Comparison of ENCODE assay signal across 14 mouse cellular contexts in genomic region chr6:116712062-116712461, GRCm38 (mm10). TPM values are rescaled to one million over a fixed set of nuclear protein-coding genes. Genes with fewer than 3 reads are reported as not detected.
A peak's percentile ranks its signal among the peaks of the same experiment; 100 is the strongest.
DNase-seq lines count a peak whose midpoint lies in the region; ATAC-seq and TF ChIP-seq lines count a peak whose summit lies in the region.
"Had no signal": no experiment of that assay in that cellular context is flagged by ENCODE, and none has a peak within 500 bp of the region (broad histone marks: within the 10 kb centered on the region; RNA-seq: fewer than 3 reads in every experiment).

No protein-coding gene starts in this region.

- no peaks in the 10 kb centered on the region; the same call in 1 of the 2 replicates for H3K27me3 ChIP-seq in kidney, embryonic 16.5 days (ENCODE audit: insufficient read depth, low read length)
- H3K27me3 ChIP-seq in CH12.LX (replicated peaks), result no peaks in the 10 kb centered on the region
- no peaks in the 10 kb centered on the region for H3K27me3 ChIP-seq in forebrain, embryonic 10.5 days (ENCODE audit: poor library complexity, severe bottlenecking)
- H3K27me3 ChIP-seq: embryonic facial prominence, embryonic 13.5 days; forebrain, embryonic 12.5 days; heart, embryonic 12.5 days; lung, embryonic 15.5 days had no signal

- no peak for TF ChIP-seq POLR2A in CH12.LX (IDR thresholded peaks at IDR 0.05; ENCODE audit: low read depth, low read length)
- no peak for TF ChIP-seq POLR2A in bone marrow macrophage, adult 2 months (IDR thresholded peaks at IDR 0.05; ENCODE audit: borderline replicate concordance, low read depth, low read length)

- DNase-seq in kidney, adult 18-20 months, result no peak
- peak; percentile 77 for DNase-seq in CH12.LX (ENCODE audit: extremely low read depth)
- peak; percentile 23 to 27 for DNase-seq in kidney, postnatal 36 days
- DNase-seq in lung, postnatal 14 days, result no peak
- DNase-seq in forebrain, embryonic 10.5 days (ENCODE audit: extremely low spot score, low spot score), result no peak
- DNase-seq: cerebellum, adult 8-10 months; gastrocnemius, adult 2 months had no signal

- ATAC-seq in kidney, embryonic 16.5 days (ENCODE audit: low FRiP score, low TSS enrichment), result no peak

- dilution Hi-C loops in CH12.LX (cut with MboI; ENCODE audit: extremely low pct_ligation_motif_present, extremely low pct_unique_long_range_greater_than_20kb, low sequenced_read_pairs), result no loop called here

- no peak overlapping the region for H3K4me2 ChIP-seq in kidney, embryonic 16.5 days (replicated peaks; ENCODE audit: low read depth, low read length)
- H3K4me2 ChIP-seq in CH12.LX (ENCODE audit: insufficient read depth, low read depth, poor library complexity, severe bottlenecking), result peak overlapping the region; percentile 81
- H3K4me2 ChIP-seq: embryonic facial prominence, embryonic 13.5 days; forebrain, embryonic 12.5 days; heart, embryonic 12.5 days; lung, embryonic 15.5 days had no signal

- H3K4me1 ChIP-seq in kidney, embryonic 16.5 days (ENCODE audit: insufficient read depth, low read length), result peaks cover 8% of the 10 kb centered on the region; the same call in 1 of the 2 replicates
- H3K4me1 ChIP-seq in CH12.LX (ENCODE audit: control insufficient read depth in 1 of 2, insufficient read depth in 2 of 2), result peaks cover 0 to 36% of the 10 kb centered on the region in 2 experiments; a peak in 2 of 4 replicates
- H3K4me1 ChIP-seq in bone marrow macrophage, adult 2 months (ENCODE audit: control insufficient read depth, insufficient read depth, low read length), result peaks cover 12% of the 10 kb centered on the region
- H3K4me1 ChIP-seq in forebrain, embryonic 10.5 days, result peaks cover 8% of the 10 kb centered on the region; the same call in 1 of the 2 replicates
- H3K4me1 ChIP-seq: forebrain, embryonic 12.5 days had no signal

- H3K9me3 ChIP-seq in kidney, embryonic 16.5 days (ENCODE audit: low read length), result no peaks in the 10 kb centered on the region
- no peaks in the 10 kb centered on the region for H3K9me3 ChIP-seq in CH12.LX (replicated peaks; ENCODE audit: low read length)
- no peaks in the 10 kb centered on the region for H3K9me3 ChIP-seq in forebrain, embryonic 10.5 days
- H3K9me3 ChIP-seq: embryonic facial prominence, embryonic 13.5 days; forebrain, embryonic 12.5 days; heart, embryonic 12.5 days; hindbrain, embryonic 10.5 days; lung, embryonic 15.5 days had no signal

- in situ Hi-C loops in CH12.LX (cut with MboI; ENCODE audit: low pct_ligation_motif_present, low pct_unique_long_range_greater_than_20kb, low sequenced_read_pairs), result loop anchor here (10.0 kb wide), 1 partner anchor 53 kb away; no protein-coding TSS in a partner anchor

- no peaks in the 10 kb centered on the region for H3K36me3 ChIP-seq in kidney, embryonic 16.5 days (ENCODE audit: insufficient read depth, low read length)
- H3K36me3 ChIP-seq in CH12.LX (replicated peaks in 1 of 2; ENCODE audit: control insufficient read depth in 1 of 2, insufficient read depth in 1 of 2, low read length in 1 of 2), result no peaks in the 10 kb centered on the region
- no peaks in the 10 kb centered on the region for H3K36me3 ChIP-seq in forebrain, embryonic 10.5 days (replicated peaks)
- H3K36me3 ChIP-seq: embryonic facial prominence, embryonic 13.5 days; forebrain, embryonic 12.5 days; heart, embryonic 12.5 days; hindbrain, embryonic 10.5 days; lung, embryonic 15.5 days had no signal

- no peak overlapping the region for H3K4me3 ChIP-seq in kidney, embryonic 16.5 days (ENCODE audit: low read length)
- H3K4me3 ChIP-seq in CH12.LX (replicated peaks in 1 of 3; ENCODE audit: low read depth in 2 of 3, low read length in 2 of 3, poor library complexity in 1 of 3), result no peak overlapping the region
- H3K4me3 ChIP-seq in bone marrow macrophage, adult 2 months (ENCODE audit: insufficient read depth, low read length), result no peak overlapping the region
- no peak overlapping the region for H3K4me3 ChIP-seq in forebrain, embryonic 10.5 days
- H3K4me3 ChIP-seq: embryonic facial prominence, embryonic 13.5 days; forebrain, embryonic 12.5 days; gastrocnemius, adult 2 months; heart, embryonic 12.5 days; hindbrain, embryonic 10.5 days; lung, embryonic 15.5 days had no signal

- no peaks in the 10 kb centered on the region for H3K79me2 ChIP-seq in CH12.LX (replicated peaks; ENCODE audit: control insufficient read depth, extremely low read depth, insufficient read depth, poor library complexity, severe bottlenecking)

- peak overlapping the region; percentile 50; the same call in 1 of the 2 replicates for H3K27ac ChIP-seq in kidney, embryonic 16.5 days (ENCODE audit: low read length)
- no peak overlapping the region for H3K27ac ChIP-seq in CH12.LX (ENCODE audit: insufficient read depth, low read depth)
- no peak overlapping the region for H3K27ac ChIP-seq in bone marrow macrophage, adult 2 months (ENCODE audit: insufficient read depth, low read depth, low read length)
- H3K27ac ChIP-seq in forebrain, embryonic 10.5 days, result no peak overlapping the region
- H3K27ac ChIP-seq: embryonic facial prominence, embryonic 13.5 days; forebrain, embryonic 12.5 days; gastrocnemius, adult 2 months; hindbrain, embryonic 10.5 days; lung, embryonic 15.5 days had no signal

- WGBS in kidney, embryonic 16.5 days, result 11% methylated on average over 5 of the region's 5 CpGs
- 32% methylated on average over 5 of the region's 5 CpGs for WGBS in forebrain, embryonic 10.5 days

- peak; percentile 84 for TF ChIP-seq RAD21 in CH12.LX (IDR thresholded peaks at IDR 0.05; ENCODE audit: low read depth, low read length)

- peak; percentile 77 for TF ChIP-seq EP300 in CH12.LX (IDR thresholded peaks at IDR 0.05; ENCODE audit: low read length)

- H3K9ac ChIP-seq in kidney, embryonic 16.5 days (replicated peaks; ENCODE audit: low read length), result 0 out of 2 replicates have a peak overlapping the region, but pooled peaks have one; percentile 16
- H3K9ac ChIP-seq in CH12.LX (ENCODE audit: insufficient read depth, low read depth), result 0 out of 2 replicates have a peak overlapping the region, but pooled peaks have one; percentile 34
- H3K9ac ChIP-seq: embryonic facial prominence, embryonic 13.5 days; forebrain, embryonic 12.5 days; heart, embryonic 12.5 days; lung, embryonic 15.5 days had no signal

- peak in 1 of 2 experiments; percentile 82; a peak in 3 of 4 replicates for TF ChIP-seq CTCF in CH12.LX (conservative IDR thresholded peaks at IDR 0.05 in 1 of 2, IDR thresholded peaks at IDR 0.05 in 1 of 2; ENCODE audit: low read depth in 2 of 2, low read length in 2 of 2)
- TF ChIP-seq CTCF in bone marrow macrophage, adult 2 months (IDR thresholded peaks at IDR 0.05; ENCODE audit: low read depth, low read length), result peak; percentile 30; the same call in 1 of the 2 replicates

TF ChIP-seq in CH12.LX, 34 proteins besides CTCF, POLR2A, EP300 and RAD21:
- TF ChIP-seq HCFC1 (IDR thresholded peaks at IDR 0.05; ENCODE audit: low read depth, low read length) (no peak), USF1 (IDR thresholded peaks at IDR 0.05; ENCODE audit: low read depth, low read length) (no peak; the same call in 1 of the 2 replicates), ZC3H11A (IDR thresholded peaks at IDR 0.05; ENCODE audit: low read depth, low read length) (peak; percentile 45; the same call in 1 of the 2 replicates), KAT2A (IDR thresholded peaks at IDR 0.05; ENCODE audit: insufficient replicate concordance, low read length) (no peak), MAX (IDR thresholded peaks at IDR 0.05; ENCODE audit: low read length) (peak; percentile 22; the same call in 1 of the 2 replicates), JUN (IDR thresholded peaks at IDR 0.05; ENCODE audit: insufficient read depth, low read depth, low read length) (peak; percentile 81), SIN3A (IDR thresholded peaks at IDR 0.05; ENCODE audit: low read length) (peak; percentile 56; the same call in 1 of the 2 replicates), IRF4 (IDR thresholded peaks at IDR 0.05; ENCODE audit: low read depth, low read length) (peak; percentile 95), TCF12 (IDR thresholded peaks at IDR 0.05; ENCODE audit: low read depth, low read length) (0 out of 2 replicates have a peak, but pooled peaks have one; percentile 33), MEF2A (IDR thresholded peaks at IDR 0.05; ENCODE audit: borderline replicate concordance, low read depth, low read length) (peak; percentile 71), ETS1 (conservative IDR thresholded peaks at IDR 0.05; ENCODE audit: low read depth, low read length) (peak; percentile 45), JUND (conservative IDR thresholded peaks at IDR 0.05; ENCODE audit: low read depth, low read length) (peak; percentile 95), MAZ (IDR thresholded peaks at IDR 0.05; ENCODE audit: low read depth, low read length) (peak; percentile 64; the same call in 1 of the 2 replicates), SMC3 (IDR thresholded peaks at IDR 0.05; ENCODE audit: low read depth, low read length) (peak; percentile 76), BHLHE40 (IDR thresholded peaks at IDR 0.05; ENCODE audit: low read depth, low read length) (peak; percentile 48; the same call in 1 of the 2 replicates), CHD2 (IDR thresholded peaks at IDR 0.05; ENCODE audit: low read length) (0 out of 2 replicates have a peak, but pooled peaks have one; percentile 36), TBP (conservative IDR thresholded peaks at IDR 0.05; ENCODE audit: low read depth, low read length) (no peak)

RNA-seq across cellular contexts. Expression of gene Tmem72, which starts 4.7 kb away (rescaled TPM):
- 11.8 and 12.4 TPM in 2 replicates for polyA plus RNA-seq in kidney, embryonic 16.5 days (2015; fragmentation: Nextera tagmentation; extraction: Ambion mirVana)
- 0.04 TPM in 2 replicates for total RNA-seq in CH12.LX (2012; rRNA removed)
- 0.01 TPM in 2 replicates for total RNA-seq in CH12.LX (2014; rRNA removed)
- 0.01 TPM in 2 replicates for polyA plus RNA-seq in CH12.LX (2012; ENCODE audit: insufficient read length, low read depth)
- polyA plus RNA-seq in bone marrow macrophage, adult 2 months (2012; ENCODE audit: insufficient read depth, insufficient read length, missing spikeins), result 0.09 TPM in 1 of 2 replicates, not detected in the other
- 0.05 TPM in 2 replicates for polyA plus RNA-seq in forebrain, embryonic 10.5 days (2016; fragmentation: Nextera tagmentation; extraction: Ambion mirVana)

RNA-seq across cellular contexts. Expression of gene Rassf4, which starts 38.3 kb away (rescaled TPM):
- polyA plus RNA-seq in kidney, embryonic 16.5 days (2015; fragmentation: Nextera tagmentation; extraction: Ambion mirVana), result 6.1 and 6.3 TPM in 2 replicates
- 29.0 and 32.3 TPM in 2 replicates for total RNA-seq in CH12.LX (2012; rRNA removed)
- total RNA-seq in CH12.LX (2014; rRNA removed), result 13.5 and 17.3 TPM in 2 replicates
- 69.0 and 74.9 TPM in 2 replicates for polyA plus RNA-seq in CH12.LX (2012; ENCODE audit: insufficient read length, low read depth)
- polyA plus RNA-seq in bone marrow macrophage, adult 2 months (2012; ENCODE audit: insufficient read depth, insufficient read length, missing spikeins), result 388 and 401 TPM in 2 replicates
- 12.1 and 15.2 TPM in 2 replicates for polyA plus RNA-seq in forebrain, embryonic 10.5 days (2016; fragmentation: Nextera tagmentation; extraction: Ambion mirVana)

Comparison
In these comparisons a context has a peak if more than half of its experiments do, and no peak if none do; other contexts are left out.
1. DNase-seq: peak in CH12.LX (single experiment) and kidney, postnatal 36 days (2 of 2); none in kidney, adult 18-20 months (single experiment), lung, postnatal 14 days (single experiment) and forebrain, embryonic 10.5 days (single experiment).
2. RNA of gene Tmem72, which starts 4.7 kb away (polyA plus RNA-seq): 11.8 to 12.4 TPM in kidney, embryonic 16.5 days; 0.05 TPM in forebrain, embryonic 10.5 days, 0.09 TPM in bone marrow macrophage, adult 2 months and 0.01 TPM in CH12.LX; every median in the first group is over 10 times any median in the second.